Mouse (Mus musculus) forebrain, embryonic 16.5 days (tissue): ENCODE measurements at regions not wholly inside any gene's neighbourhood (a gene's known extent, or its start where the extent isn't known, plus 50 kb on each side); places are given as distances from the start of the nearest gene placed in this dataset.

Experiments
- ATAC-seq: fragments of 200-750 bp; cut with Nextera tagmentation; 2 replicates; pipeline ENCODE4 v1.8.0; 2017; ENCODE audit warnings: mild to moderate bottlenecking, moderate library complexity
- H3K27ac ChIP-seq: fragments of 300-500 bp; sonication (generic); 2 replicates; pipeline ENCODE4 v1.5.1; 2014; ENCODE audit warnings: low read length, control low read depth
- H3K27me3 ChIP-seq: fragments of 300-500 bp; sonication (generic); replicated peaks from 2 replicates; pipeline ENCODE4 v1.6.1; 2014; ENCODE audit warnings: low read length; ENCODE audit not compliant: control insufficient read depth, insufficient read depth
- H3K36me3 ChIP-seq: fragments of 300-500 bp; sonication (generic); 2 replicates; pipeline ENCODE4 v1.6.1; 2014; ENCODE audit not compliant: control insufficient read depth, insufficient read depth
- H3K4me1 ChIP-seq: fragments of 300-500 bp; sonication (generic); replicated peaks from 2 replicates; pipeline ENCODE4 v1.6.1; 2014; ENCODE audit warnings: low read length; ENCODE audit not compliant: control insufficient read depth, insufficient read depth
- H3K4me2 ChIP-seq: fragments of 300-500 bp; sonication (generic); 2 replicates; pipeline ENCODE4 v1.6.1; 2014; ENCODE audit warnings: mild to moderate bottlenecking, low read length, control low read depth
- H3K4me3 ChIP-seq: fragments of 300-500 bp; sonication (generic); replicated peaks from 2 replicates; pipeline ENCODE4 v1.5.1; 2014; ENCODE audit warnings: mild to moderate bottlenecking, low read length, control low read depth
- H3K9ac ChIP-seq: fragments of 300-500 bp; sonication (generic); replicated peaks from 2 replicates; pipeline ENCODE4 v1.6.1; 2014; ENCODE audit warnings: low read depth, low read length, control low read depth
- H3K9me3 ChIP-seq: fragments of 300-500 bp; sonication (generic); 2 replicates; pipeline ENCODE4 v1.6.1; 2016; ENCODE audit warnings: low read length; ENCODE audit not compliant: control insufficient read depth
- WGBS: fragments of 180-500 bp; shearing (Covaris S2); extraction: QIAGEN DNeasy Blood & Tissue Kit; methylation state at CpG from one replicate; pipeline ENCODE4 v1.1.7; 2014; 5-methylcytosine and 5-hydroxymethylcytosine counted together

DNA sequence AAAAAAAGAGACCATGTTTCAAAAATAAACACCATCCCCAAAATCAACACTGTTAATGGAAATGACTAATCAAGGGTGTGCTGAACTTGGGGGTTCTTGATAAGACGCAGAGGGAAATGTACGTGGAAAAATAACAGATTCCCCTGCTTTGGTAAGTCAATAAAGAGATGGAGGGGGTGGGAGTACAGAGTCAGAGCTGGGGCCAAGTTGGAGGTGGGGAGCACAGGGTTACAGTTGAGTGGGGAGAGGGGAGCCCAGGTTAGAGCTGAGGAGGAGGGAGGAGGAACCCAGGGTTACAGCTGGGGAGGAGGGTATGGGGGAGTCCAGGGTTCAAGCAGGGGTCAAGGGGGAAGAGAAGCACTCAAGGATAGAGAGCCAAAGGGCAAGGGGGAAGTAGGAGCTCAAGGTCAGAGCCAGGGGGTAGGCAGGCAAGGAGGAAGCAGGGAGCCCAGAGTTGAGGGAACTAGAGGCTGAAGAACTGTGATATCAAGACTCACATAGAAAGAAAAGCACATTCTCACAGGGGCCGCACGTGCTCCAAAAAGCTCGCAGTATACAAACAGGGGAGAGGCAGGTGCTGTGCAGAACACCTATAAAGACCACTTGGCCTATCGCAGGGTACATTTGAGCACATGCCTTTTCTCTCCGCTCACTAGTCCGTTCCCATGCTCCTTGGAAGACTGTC, 246.4 kb downstream of the Sox9 start:
- Histone ChIP-seq H3K4me1 (no peaks in the 10 kb centered on the region), H3K4me3 (no peak overlapping the region), H3K36me3 (no peaks in the 10 kb centered on the region), H3K4me2 (no peak overlapping the region), H3K9me3 (no peaks in the 10 kb centered on the region), H3K27ac (no peak overlapping the region), H3K9ac (no peak overlapping the region), H3K27me3 (no peaks in the 10 kb centered on the region)
- WGBS = 95% methylated on average over 8 of the region's 8 CpGs
- no peak for ATAC-seq

DNA sequence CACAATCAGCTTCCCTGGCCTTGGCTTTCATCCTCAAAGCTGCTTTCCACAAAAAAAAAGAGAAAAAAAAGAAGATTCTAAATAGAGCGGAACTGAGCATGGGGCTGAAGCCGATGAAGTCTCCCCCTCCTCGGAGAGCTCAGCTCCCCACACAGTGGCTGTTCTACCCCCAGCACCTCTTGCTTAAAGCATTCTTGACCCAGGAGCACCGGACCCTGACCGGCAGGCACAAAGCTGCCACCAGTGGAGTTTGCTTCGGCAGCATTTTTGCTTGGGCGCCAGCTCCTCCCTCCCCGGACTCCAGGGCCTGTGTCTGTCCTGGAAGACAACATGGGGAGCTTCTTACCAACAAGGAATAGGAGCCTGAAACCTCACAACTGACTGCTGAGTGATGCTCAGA, 249.4 kb downstream of the Sox9 start:
- Histone ChIP-seq H3K4me3 (no peak overlapping the region), H3K4me2 (no peak overlapping the region), H3K36me3 (no peaks in the 10 kb centered on the region), H3K27me3 (no peaks in the 10 kb centered on the region), H3K4me1 (no peaks in the 10 kb centered on the region), H3K9ac (no peak overlapping the region), H3K9me3 (no peaks in the 10 kb centered on the region), H3K27ac (no peak overlapping the region)
- ATAC-seq = no peak
- 51% methylated on average over 8 of the region's 8 CpGs for WGBS

DNA sequence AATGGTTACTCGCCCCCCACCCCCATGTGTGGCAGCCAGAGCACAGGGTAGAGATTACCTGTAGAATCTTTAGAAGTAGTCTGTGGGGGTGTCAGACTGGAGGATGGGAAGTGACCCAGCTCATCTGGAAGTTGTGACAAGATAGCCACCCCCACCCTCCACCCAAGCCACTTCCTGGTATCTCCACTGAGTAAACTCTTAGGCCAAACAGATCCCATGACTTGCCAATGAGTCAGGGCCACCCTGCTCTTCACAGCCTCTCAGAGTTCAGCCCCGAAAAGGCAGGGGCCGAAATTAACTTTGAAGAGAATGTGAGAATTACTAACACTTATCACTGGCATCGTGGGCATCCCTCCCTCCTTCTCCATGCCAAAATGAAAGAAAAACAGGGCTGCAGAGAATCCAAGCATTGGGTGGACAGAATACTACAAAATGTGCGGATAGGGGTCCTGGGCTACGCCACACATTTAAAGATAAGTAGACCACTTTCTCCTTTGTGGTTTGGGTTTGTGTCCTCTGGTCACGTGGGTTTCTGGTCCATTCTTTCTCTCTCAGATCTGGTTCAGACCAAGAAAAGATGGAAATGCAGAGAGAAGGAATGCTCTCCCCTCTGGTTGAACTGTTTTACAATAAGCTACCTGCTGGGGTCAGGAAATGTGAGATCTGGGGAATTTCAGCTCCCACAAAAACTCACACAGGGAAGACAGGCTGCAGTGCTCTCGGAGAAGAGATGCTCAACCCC, 250.6 kb downstream of the Sox9 start:
- H3K36me3 ChIP-seq = no peaks in the 10 kb centered on the region
- no peaks in the 10 kb centered on the region for H3K27me3 ChIP-seq
- no peak overlapping the region for H3K4me3 ChIP-seq
- no peak overlapping the region for H3K27ac ChIP-seq
- 89% methylated on average over 8 of the region's 8 CpGs for WGBS
- H3K4me2 ChIP-seq = no peak overlapping the region
- H3K9ac ChIP-seq = no peak overlapping the region
- H3K4me1 ChIP-seq = no peaks in the 10 kb centered on the region
- no peaks in the 10 kb centered on the region for H3K9me3 ChIP-seq
- ATAC-seq = no peak

DNA sequence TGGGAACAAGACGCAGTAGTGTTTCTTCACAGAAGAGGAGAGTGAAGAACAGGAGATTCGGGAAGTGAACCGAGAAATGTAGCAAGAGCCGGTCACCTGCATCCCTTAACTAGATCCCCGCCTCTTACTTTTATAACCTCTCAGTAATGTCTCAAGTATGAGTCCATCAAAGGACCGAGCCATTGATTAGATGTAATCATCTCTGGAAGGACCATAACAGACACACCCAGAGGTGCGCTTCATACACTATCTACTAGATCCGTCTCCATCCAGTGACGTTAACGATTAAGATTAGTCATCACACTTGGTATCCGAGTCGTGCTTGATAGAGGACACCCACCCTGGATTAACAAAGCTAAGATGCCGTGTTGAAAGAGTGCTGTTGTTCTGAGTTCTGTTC, 252.9 kb downstream of the Sox9 start:
- Histone ChIP-seq H3K27me3 (no peaks in the 10 kb centered on the region), H3K9ac (no peak overlapping the region), H3K4me1 (no peaks in the 10 kb centered on the region), H3K36me3 (no peaks in the 10 kb centered on the region), H3K9me3 (no peaks in the 10 kb centered on the region), H3K4me3 (no peak overlapping the region), H3K27ac (no peak overlapping the region), H3K4me2 (no peak overlapping the region)
- 93% methylated on average over 13 of the region's 13 CpGs for WGBS
- no peak for ATAC-seq

DNA sequence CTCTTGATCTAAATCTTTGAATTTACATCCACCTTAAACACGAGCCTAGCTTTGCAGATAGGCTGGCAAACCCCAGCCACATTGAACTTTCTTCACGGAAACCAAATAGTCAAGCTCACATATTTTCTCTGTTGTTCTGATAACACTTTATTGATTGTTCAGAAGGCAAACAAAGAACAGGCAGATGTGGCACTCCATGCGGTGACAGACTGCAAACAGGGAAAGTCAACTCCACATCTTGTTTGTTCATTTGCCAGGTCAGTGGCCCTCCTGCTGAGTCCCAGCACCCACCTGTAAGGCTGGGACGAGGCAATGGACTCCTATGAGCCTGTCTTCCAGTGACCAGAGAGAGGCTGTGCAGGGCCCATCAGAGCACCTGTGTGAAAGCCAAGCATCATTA, 255.7 kb downstream of the Sox9 start:
- H3K36me3 ChIP-seq = 0 out of 2 replicates have a peak, but pooled peaks cover 2% of the 10 kb centered on the region
- WGBS = 84% methylated on average over 4 of the region's 4 CpGs
- H3K4me1 ChIP-seq = no peaks in the 10 kb centered on the region
- no peaks in the 10 kb centered on the region for H3K27me3 ChIP-seq
- H3K4me2 ChIP-seq = no peak overlapping the region
- H3K27ac ChIP-seq = no peak overlapping the region
- H3K4me3 ChIP-seq = no peak overlapping the region
- ATAC-seq = no peak
- no peak overlapping the region for H3K9ac ChIP-seq
- no peaks in the 10 kb centered on the region for H3K9me3 ChIP-seq

DNA sequence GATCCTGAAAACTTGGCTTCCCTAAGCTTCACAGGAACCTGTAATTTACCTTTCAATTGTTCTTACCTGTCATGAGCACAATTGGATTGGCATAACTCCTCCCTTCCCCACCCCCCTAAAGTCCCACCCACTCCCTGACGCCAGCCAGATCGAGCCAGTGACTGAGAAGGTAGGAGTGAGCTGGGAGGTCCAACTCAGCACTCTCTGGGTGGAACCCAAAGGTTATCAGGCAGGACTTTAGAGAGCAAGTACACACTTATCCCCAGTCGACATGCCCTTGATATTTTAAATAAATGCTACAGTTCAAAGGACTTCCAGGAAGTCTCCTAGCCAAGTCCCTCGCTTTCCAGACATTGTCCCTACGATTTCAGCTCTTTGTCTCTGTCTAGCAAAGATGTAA, 260.7 kb downstream of the Sox9 start:
- no peaks in the 10 kb centered on the region for H3K9me3 ChIP-seq
- no peak overlapping the region for H3K4me3 ChIP-seq
- H3K4me2 ChIP-seq = no peak overlapping the region
- WGBS = 54% methylated on average over 5 of the region's 5 CpGs
- peaks cover 5% of the 10 kb centered on the region; the same call in 1 of the 2 replicates for H3K36me3 ChIP-seq
- no peak overlapping the region for H3K9ac ChIP-seq
- peak overlapping the region; percentile 3; the same call in 1 of the 2 replicates for H3K27ac ChIP-seq
- ATAC-seq = no peak
- peaks cover 21% of the 10 kb centered on the region for H3K4me1 ChIP-seq
- H3K27me3 ChIP-seq = no peaks in the 10 kb centered on the region

DNA sequence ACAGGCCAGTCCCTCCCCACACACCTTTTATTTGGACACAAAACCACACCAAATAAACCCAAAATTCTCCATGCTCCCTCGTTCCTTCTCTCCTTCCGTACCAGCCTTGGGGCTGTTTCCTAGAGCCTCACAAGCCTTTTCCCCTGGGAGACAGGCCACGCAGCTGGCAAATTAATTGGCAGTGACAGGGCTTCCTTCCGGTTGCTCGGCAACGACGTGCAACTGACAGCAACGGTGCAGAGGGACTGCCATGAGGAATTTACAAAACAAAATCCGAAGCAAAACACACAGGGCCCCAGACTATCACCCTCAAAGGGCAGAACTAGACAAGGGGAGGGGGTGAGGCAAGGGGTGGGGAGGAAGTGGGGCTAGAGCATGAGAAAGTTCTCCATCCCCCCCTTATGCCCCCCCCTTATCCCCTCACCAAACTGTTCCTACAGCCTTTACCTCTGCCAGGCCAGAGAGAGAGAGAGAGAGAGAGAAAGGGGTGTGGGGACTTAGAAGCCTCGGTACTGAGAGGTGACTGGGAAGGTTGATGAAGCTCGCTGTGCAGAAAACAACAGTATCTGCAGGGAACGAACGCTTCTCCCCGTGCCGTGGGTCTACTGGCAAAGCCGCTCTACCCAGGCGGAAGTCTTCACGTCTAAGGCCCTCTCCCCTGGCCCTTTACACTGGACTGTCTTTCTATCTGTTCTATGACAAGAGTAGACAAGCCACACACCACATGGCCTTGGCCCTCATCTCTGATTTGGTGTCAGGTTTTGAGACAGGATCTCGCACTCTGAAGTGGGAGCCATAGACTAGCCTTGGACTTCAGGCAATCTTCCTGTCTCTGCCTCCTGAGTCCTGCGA, 264.4 kb downstream of the Sox9 start:
- Histone ChIP-seq H3K27ac (peak overlapping the region; percentile 58), H3K4me1 (peaks cover 23% of the 10 kb centered on the region), H3K4me3 (no peak overlapping the region), H3K27me3 (no peaks in the 10 kb centered on the region), H3K9me3 (no peaks in the 10 kb centered on the region), H3K36me3 (peaks cover 5% of the 10 kb centered on the region; the same call in 1 of the 2 replicates), H3K4me2 (peak overlapping the region; percentile 26; the same call in 1 of the 2 replicates), H3K9ac (no peak overlapping the region)
- WGBS = 17% methylated on average over 20 of the region's 20 CpGs
- peak; percentile 89 for ATAC-seq

DNA sequence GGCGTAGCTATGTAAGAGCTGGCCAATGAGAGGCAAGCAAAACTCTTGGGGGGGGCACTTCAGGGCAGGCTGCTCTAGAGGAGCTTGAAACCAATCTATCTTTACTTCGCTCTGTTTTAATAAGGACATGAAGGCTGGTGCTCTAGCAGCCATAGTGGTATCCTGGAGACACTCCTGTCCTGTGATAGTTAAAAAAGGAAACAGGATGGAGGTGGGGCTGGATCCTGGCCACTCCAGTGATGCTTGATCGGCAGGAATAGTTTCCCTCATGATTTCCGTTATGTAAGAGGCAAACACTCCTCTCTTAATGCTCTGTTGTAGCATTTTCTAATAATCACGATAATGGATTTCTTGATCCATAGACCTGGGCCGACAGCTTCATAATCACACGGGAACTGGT, 266.1 kb downstream of the Sox9 start:
- H3K4me1 ChIP-seq = peaks cover 23% of the 10 kb centered on the region
- WGBS = 84% methylated on average over 7 of the region's 7 CpGs
- no peak overlapping the region for H3K4me2 ChIP-seq
- no peak for ATAC-seq
- no peak overlapping the region for H3K9ac ChIP-seq
- H3K9me3 ChIP-seq = no peaks in the 10 kb centered on the region
- no peak overlapping the region for H3K4me3 ChIP-seq
- H3K27me3 ChIP-seq = no peaks in the 10 kb centered on the region
- no peak overlapping the region for H3K27ac ChIP-seq
- H3K36me3 ChIP-seq = peaks cover 3% of the 10 kb centered on the region; the same call in 1 of the 2 replicates

DNA sequence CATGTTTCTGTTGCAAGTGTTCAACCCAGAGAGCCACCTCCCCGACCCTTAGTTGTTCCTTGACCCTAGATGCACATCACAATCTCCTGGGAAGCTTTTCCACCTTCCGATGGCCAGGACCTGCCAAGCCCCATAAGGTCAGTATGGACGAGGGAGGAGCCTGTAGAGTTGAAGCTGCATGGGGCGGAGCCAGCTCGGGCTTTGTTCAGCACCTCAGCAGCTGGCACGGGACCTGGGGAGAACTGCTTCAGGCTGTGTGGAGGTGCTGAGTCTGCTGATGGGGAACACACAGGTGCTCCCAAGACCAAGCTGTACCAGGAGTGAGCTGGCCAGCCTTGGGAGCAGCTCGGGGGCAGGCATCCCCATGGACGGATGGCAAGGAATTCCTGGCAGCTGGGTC, 267.6 kb downstream of the Sox9 start:
- no peak overlapping the region for H3K4me2 ChIP-seq
- WGBS = 48% methylated on average over 8 of the region's 8 CpGs
- no peak overlapping the region for H3K4me3 ChIP-seq
- ATAC-seq = no peak
- H3K36me3 ChIP-seq = no peaks in the 10 kb centered on the region
- no peak overlapping the region for H3K9ac ChIP-seq
- H3K27me3 ChIP-seq = no peaks in the 10 kb centered on the region
- no peak overlapping the region for H3K27ac ChIP-seq
- peaks cover 23% of the 10 kb centered on the region for H3K4me1 ChIP-seq
- no peaks in the 10 kb centered on the region for H3K9me3 ChIP-seq
